Mouse (Mus musculus) inflammation-experienced regulatory T-cells (primary cell): Measurements from ENCODE around the gene Sipa1l2. TPM values are rescaled to one million over a fixed set of nuclear protein-coding genes. Genes with fewer than 3 reads are reported as not detected.

Experiments
- polyA plus RNA-seq, 2 experiments: library from polyadenylated mRNA; unstranded; fragments of 100-300 nt; shearing (Covaris generic); gene quantifications; one replicate each; pipeline ENCODE4 v1.2.1; 2017

Gene Sipa1l2
- 1 to 10 TPM; 6.2 to 6.8 TPM for polyA plus RNA-seq

DNA sequence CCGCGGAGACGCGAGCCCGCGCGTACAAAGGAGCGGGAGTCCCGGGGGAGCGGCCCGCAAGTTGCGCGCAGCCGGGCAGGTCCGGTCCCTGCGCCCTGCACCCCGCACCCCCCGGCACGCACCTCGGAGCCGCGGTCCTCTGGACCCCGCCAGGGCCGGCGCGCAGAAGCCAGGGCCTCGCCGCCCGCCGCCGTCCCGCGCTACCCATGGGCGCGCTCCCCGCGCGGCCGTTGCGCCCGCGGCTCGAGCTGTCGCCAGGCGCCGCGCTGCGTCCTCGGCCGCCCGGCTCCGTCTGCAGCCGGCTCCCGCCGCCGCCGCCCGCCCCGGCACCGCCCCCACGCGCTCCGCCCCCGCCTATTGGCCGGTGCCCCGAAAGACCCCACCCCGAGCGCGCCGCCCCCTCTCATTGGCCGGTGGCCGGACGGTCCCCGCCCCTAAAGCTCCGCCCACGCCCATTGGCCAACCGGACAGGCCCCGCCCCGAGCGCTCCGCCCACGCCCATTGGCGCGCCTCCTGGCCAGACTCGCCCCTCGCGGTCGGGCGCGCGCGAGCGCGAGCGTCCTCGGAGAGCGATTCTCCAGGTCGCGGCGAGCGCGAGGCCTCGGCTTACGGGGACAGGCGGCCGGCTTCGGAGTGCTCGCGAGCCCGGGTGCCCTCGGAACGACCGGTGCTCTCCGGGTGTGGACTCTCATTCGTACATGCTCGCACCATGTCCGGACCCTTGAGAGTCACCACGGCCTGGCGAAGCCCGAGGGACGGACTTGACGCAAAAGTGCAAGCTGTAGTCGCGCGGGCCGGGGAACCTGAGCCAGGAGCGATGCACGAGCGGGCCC is at the start of gene Sipa1l2:
TSS of gene Sipa1l2 (minus strand) at position 276 of the 833 bp plus-strand sequence.

Other genes starting within 250 kb of the Sipa1l2 start
- gene Map10, start 100.0 kb upstream of the Sipa1l2 start, polyA plus RNA-seq, result under 1 TPM; 0.43 to 0.70 TPM
- 10 to 100 TPM; 20.8 to 22.9 TPM for gene Ntpcr, start 160.2 kb upstream of the Sipa1l2 start, polyA plus RNA-seq